Mouse (Mus musculus): ENCODE measurements around the gene BC035044. TPM values are rescaled to one million over a fixed set of nuclear protein-coding genes. Genes with fewer than 3 reads are reported as not detected.
"Not testable (repeated sequence)": the region's sequence is repeated elsewhere in the genome, so short reads cannot be mapped to it uniquely, and the experiment has no call there.

The BC035044 gene
- total and polyA plus RNA-seq, 2 experiments from 2014 or later, result 0.39 TPM; not detected in 1

GRCm38 (mm10) chr6:128843479-128843992, 47.4 kb downstream of the BC035044 start:
- Histone ChIP-seq H3K9me3 (ENCODE audit: low read length) (no peaks in the 10 kb centered on the region), H3K27me3 (ENCODE audit: insufficient read depth, low read length) (no peaks in the 10 kb centered on the region), H3K4me1 (ENCODE audit: insufficient read depth, low read length) (0 out of 2 replicates have a peak, but pooled peaks cover 3% of the 10 kb centered on the region), H3K36me3 (ENCODE audit: insufficient read depth, low read length) (no peaks in the 10 kb centered on the region), H3K4me2 (ENCODE audit: low read depth, low read length) (peak overlapping the region; percentile 61), H3K9ac (replicated peaks; ENCODE audit: low read length) (peak overlapping the region; percentile 62), H3K27ac (peak overlapping the region; percentile 81), H3K4me3 (ENCODE audit: low read length) (peak overlapping the region; percentile 61)
- ATAC-seq (peak; percentile 57), DNase-seq (ENCODE audit: low spot score) (peak; percentile 71)
- TF ChIP-seq CTCF (IDR thresholded peaks at IDR 0.05; ENCODE audit: low read depth), result no peak; the same call in 1 of the 2 replicates
- WGBS, result under 1% methylated on average over 22 of the region's 22 CpGs

- H3K4me2 ChIP-seq (ENCODE audit: low read depth, low read length), result peak overlapping the region; percentile 61
- H3K27ac ChIP-seq, result peak overlapping the region; percentile 88
- H3K36me3 ChIP-seq (ENCODE audit: insufficient read depth, low read length), result no peaks in the 10 kb centered on the region
- ATAC-seq (peak; percentile 90), DNase-seq (ENCODE audit: low spot score) (peak; percentile 97)
- 0 out of 2 replicates have a peak, but pooled peaks cover 3% of the 10 kb centered on the region for H3K4me1 ChIP-seq (ENCODE audit: insufficient read depth, low read length)
- under 1% methylated on average over 44 of the region's 44 CpGs for WGBS
- H3K9ac ChIP-seq (replicated peaks; ENCODE audit: low read length), result peak overlapping the region; percentile 64
- H3K4me3 ChIP-seq (ENCODE audit: low read length), result peak overlapping the region; percentile 61
- no peaks in the 10 kb centered on the region for H3K9me3 ChIP-seq (ENCODE audit: low read length)
- H3K27me3 ChIP-seq (ENCODE audit: insufficient read depth, low read length), result no peaks in the 10 kb centered on the region
- TF ChIP-seq CTCF (IDR thresholded peaks at IDR 0.05; ENCODE audit: low read depth), result peak; percentile 24
These were observed 47.9 kb downstream of the BC035044 start for GRCm38 (mm10) chr6:128842945-128843478.

DNA sequence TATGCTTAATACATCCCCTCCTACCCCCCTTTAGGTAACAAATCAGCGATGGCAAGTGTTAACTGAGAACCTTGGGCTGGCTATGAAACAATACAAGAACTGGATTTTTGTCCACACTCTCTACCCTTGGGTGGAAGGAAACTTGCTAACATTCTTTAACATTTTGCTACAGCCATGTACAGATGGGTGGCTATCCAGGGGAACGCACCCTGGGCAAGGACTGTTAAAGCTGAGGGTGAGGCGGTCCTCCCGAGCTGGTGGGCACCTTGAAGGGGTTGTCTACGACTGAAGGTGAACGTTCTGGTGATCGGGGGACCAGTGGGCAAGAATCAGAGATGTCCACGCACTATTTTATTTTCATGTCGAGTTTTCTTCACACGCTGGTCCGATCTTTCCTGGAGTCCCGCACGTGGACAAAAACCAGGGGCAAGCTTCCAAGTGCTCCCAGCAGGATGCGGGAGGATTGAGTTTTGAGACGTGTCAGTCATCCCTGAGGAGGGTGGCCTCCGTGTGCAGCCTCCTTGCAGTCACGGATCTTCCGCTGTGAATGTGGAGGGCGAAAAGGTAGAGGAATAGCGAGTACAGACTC, 48.5 kb downstream of the BC035044 start:
- DNase-seq (ENCODE audit: low spot score), result peak; percentile 13
- Histone ChIP-seq H3K4me2 (ENCODE audit: low read depth, low read length) (peak overlapping the region; percentile 61), H3K4me1 (ENCODE audit: insufficient read depth, low read length) (0 out of 2 replicates have a peak, but pooled peaks cover 3% of the 10 kb centered on the region), H3K9ac (replicated peaks; ENCODE audit: low read length) (peak overlapping the region; percentile 64), H3K27me3 (ENCODE audit: insufficient read depth, low read length) (no peaks in the 10 kb centered on the region), H3K4me3 (ENCODE audit: low read length) (peak overlapping the region; percentile 61), H3K36me3 (ENCODE audit: insufficient read depth, low read length) (no peaks in the 10 kb centered on the region), H3K9me3 (ENCODE audit: low read length) (no peaks in the 10 kb centered on the region), H3K27ac (peak overlapping the region; percentile 88)
- no peak for ATAC-seq
- under 1% methylated on average over 20 of the region's 20 CpGs for WGBS
- TF ChIP-seq CTCF (IDR thresholded peaks at IDR 0.05; ENCODE audit: low read depth), result no peak

GRCm38 (mm10) chr6:128841327-128842089, 49.4 kb downstream of the BC035044 start:
- H3K27me3 ChIP-seq (ENCODE audit: insufficient read depth, low read length), result no peaks in the 10 kb centered on the region
- H3K4me3 ChIP-seq (ENCODE audit: low read length), result peak overlapping the region; percentile 61
- DNase-seq (ENCODE audit: low spot score), result no peak
- H3K4me2 ChIP-seq (ENCODE audit: low read depth, low read length), result peak overlapping the region; percentile 61
- no peak for TF ChIP-seq CTCF (IDR thresholded peaks at IDR 0.05; ENCODE audit: low read depth)
- WGBS, result 43% methylated on average over 4 of the region's 4 CpGs
- H3K36me3 ChIP-seq (ENCODE audit: insufficient read depth, low read length), result no peaks in the 10 kb centered on the region
- H3K4me1 ChIP-seq (ENCODE audit: insufficient read depth, low read length), result 0 out of 2 replicates have a peak, but pooled peaks cover 3% of the 10 kb centered on the region
- no peaks in the 10 kb centered on the region for H3K9me3 ChIP-seq (ENCODE audit: low read length)
- no peak for ATAC-seq
- H3K27ac ChIP-seq, result peak overlapping the region; percentile 88; the same call in 1 of the 2 replicates
- peak overlapping the region; percentile 64; the same call in 1 of the 2 replicates for H3K9ac ChIP-seq (replicated peaks; ENCODE audit: low read length)

GRCm38 (mm10) chr6:128840669-128841068, 50.3 kb downstream of the BC035044 start:
- not testable (repeated sequence) for ATAC-seq; H3K27ac ChIP-seq; DNase-seq (ENCODE audit: low spot score); H3K9me3 ChIP-seq (ENCODE audit: low read length); H3K4me2 ChIP-seq (ENCODE audit: low read depth, low read length); H3K36me3 ChIP-seq (ENCODE audit: insufficient read depth, low read length); H3K4me3 ChIP-seq (ENCODE audit: low read length); H3K4me1 ChIP-seq (ENCODE audit: insufficient read depth, low read length); H3K9ac ChIP-seq (replicated peaks; ENCODE audit: low read length); H3K27me3 ChIP-seq (ENCODE audit: insufficient read depth, low read length)
- 86% methylated on average over 3 of the region's 3 CpGs for WGBS

GRCm38 (mm10) chr6:128839921-128840320, 51.0 kb downstream of the BC035044 start:
- ATAC-seq (no peak), DNase-seq (ENCODE audit: low spot score) (no peak)
- peak overlapping the region; percentile 81 for H3K4me2 ChIP-seq (ENCODE audit: low read depth, low read length)
- peak overlapping the region; percentile 88 for H3K4me3 ChIP-seq (ENCODE audit: low read length)
- H3K36me3 ChIP-seq (ENCODE audit: insufficient read depth, low read length), result no peaks in the 10 kb centered on the region
- no peaks in the 10 kb centered on the region for H3K27me3 ChIP-seq (ENCODE audit: insufficient read depth, low read length)
- H3K27ac ChIP-seq, result peak overlapping the region; percentile 94; the same call in 1 of the 2 replicates
- H3K9ac ChIP-seq (replicated peaks; ENCODE audit: low read length), result no peak overlapping the region
- 71% methylated on average over 7 of the region's 7 CpGs for WGBS
- no peak for TF ChIP-seq CTCF (IDR thresholded peaks at IDR 0.05; ENCODE audit: low read depth)
- 0 out of 2 replicates have a peak, but pooled peaks cover 3% of the 10 kb centered on the region for H3K4me1 ChIP-seq (ENCODE audit: insufficient read depth, low read length)
- no peaks in the 10 kb centered on the region for H3K9me3 ChIP-seq (ENCODE audit: low read length)
